Mouse (Mus musculus) lung, embryonic 16.5 days (tissue): ENCODE results near the gene Epha5. TPM values are rescaled to one million over a fixed set of nuclear protein-coding genes. Genes with fewer than 3 reads are reported as not detected.
A peak's percentile ranks its signal among the peaks of the same experiment; 100 is the strongest.

Experiments used
- ATAC-seq: fragments of 200-750 bp; cut with Nextera tagmentation; 2 replicates; pipeline ENCODE4 v1.8.0; 2017; ENCODE audit warnings: low read depth, mild to moderate bottlenecking, moderate library complexity
- H3K27ac ChIP-seq: fragments of 300-500 bp; sonication (generic); 2 replicates; pipeline ENCODE4 v1.5.1; 2014; ENCODE audit warnings: mild to moderate bottlenecking, control low read depth, low read length
- H3K27me3 ChIP-seq: fragments of 300-500 bp; sonication (generic); 2 replicates; pipeline ENCODE4 v1.6.1; 2014; ENCODE audit warnings: low read depth, low read length, mixed read lengths; ENCODE audit not compliant: control insufficient read depth, insufficient read depth
- H3K36me3 ChIP-seq: fragments of 300-500 bp; sonication (generic); 2 replicates; pipeline ENCODE4 v1.6.1; 2014; ENCODE audit warnings: low read length; ENCODE audit not compliant: control insufficient read depth, insufficient read depth
- H3K4me1 ChIP-seq: fragments of 300-500 bp; sonication (generic); replicated peaks from 2 replicates; pipeline ENCODE4 v1.6.1; 2014; ENCODE audit warnings: low read length, mixed read lengths; ENCODE audit not compliant: control insufficient read depth, insufficient read depth
- H3K4me2 ChIP-seq: fragments of 300-500 bp; sonication (generic); 2 replicates; pipeline ENCODE4 v1.6.1; 2014; ENCODE audit warnings: low read depth, low read length, control low read depth
- H3K4me3 ChIP-seq: fragments of 300-500 bp; sonication (generic); 2 replicates; pipeline ENCODE4 v1.5.1; 2014; ENCODE audit warnings: mild to moderate bottlenecking, low read length, control low read depth
- H3K9ac ChIP-seq: fragments of 300-500 bp; sonication (generic); 2 replicates; pipeline ENCODE4 v1.6.1; 2014; ENCODE audit warnings: low read length, control low read depth
- H3K9me3 ChIP-seq: fragments of 300-500 bp; sonication (generic); 2 replicates; pipeline ENCODE4 v1.6.1; 2016; ENCODE audit warnings: low read length; ENCODE audit not compliant: control insufficient read depth
- WGBS: fragments of 180-500 bp; shearing (Covaris S2); extraction: QIAGEN DNeasy Blood & Tissue Kit; methylation state at CpG from one replicate; pipeline ENCODE4 v1.1.7; 2014; 5-methylcytosine and 5-hydroxymethylcytosine counted together
- polyA plus RNA-seq: library from polyadenylated mRNA; unstranded; fragments of >200 nt; fragmentation: Nextera tagmentation; extraction: Ambion mirVana; gene quantifications from 2 replicates; pipeline ENCODE4 v1.2.1, GENCODE M21; 2015

The Epha5 gene
- polyA plus RNA-seq, 1 experiment from 2014 or later: 4.1 TPM

DNA sequence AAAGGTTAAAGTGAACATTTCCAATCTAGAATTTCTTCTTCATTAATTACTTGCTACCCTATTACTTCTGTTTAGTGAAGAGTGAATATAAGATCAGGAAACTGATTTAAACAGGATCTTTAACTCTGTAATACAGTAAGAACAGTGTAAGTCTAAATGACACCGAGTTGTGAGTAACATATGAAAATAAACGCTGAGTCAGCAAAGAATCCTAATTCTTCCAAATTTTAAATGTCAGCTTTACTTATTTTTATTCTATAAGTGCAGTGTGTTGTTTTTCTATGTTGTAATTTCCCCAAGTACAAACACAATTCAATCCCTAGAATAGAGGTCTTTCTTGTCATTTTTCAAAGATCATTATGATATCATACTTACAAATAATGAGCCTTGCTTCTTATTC lies 363.3 kb downstream of the Epha5 start:
- no peak overlapping the region for H3K4me3 ChIP-seq
- 74% methylated on average over 2 of the region's 2 CpGs for WGBS
- no peaks in the 10 kb centered on the region for H3K36me3 ChIP-seq
- H3K27ac ChIP-seq: no peak overlapping the region
- no peaks in the 10 kb centered on the region for H3K9me3 ChIP-seq
- H3K27me3 ChIP-seq: no peaks in the 10 kb centered on the region
- no peak for ATAC-seq
- H3K4me1 ChIP-seq: no peaks in the 10 kb centered on the region
- H3K9ac ChIP-seq: no peak overlapping the region
- H3K4me2 ChIP-seq: no peak overlapping the region

DNA sequence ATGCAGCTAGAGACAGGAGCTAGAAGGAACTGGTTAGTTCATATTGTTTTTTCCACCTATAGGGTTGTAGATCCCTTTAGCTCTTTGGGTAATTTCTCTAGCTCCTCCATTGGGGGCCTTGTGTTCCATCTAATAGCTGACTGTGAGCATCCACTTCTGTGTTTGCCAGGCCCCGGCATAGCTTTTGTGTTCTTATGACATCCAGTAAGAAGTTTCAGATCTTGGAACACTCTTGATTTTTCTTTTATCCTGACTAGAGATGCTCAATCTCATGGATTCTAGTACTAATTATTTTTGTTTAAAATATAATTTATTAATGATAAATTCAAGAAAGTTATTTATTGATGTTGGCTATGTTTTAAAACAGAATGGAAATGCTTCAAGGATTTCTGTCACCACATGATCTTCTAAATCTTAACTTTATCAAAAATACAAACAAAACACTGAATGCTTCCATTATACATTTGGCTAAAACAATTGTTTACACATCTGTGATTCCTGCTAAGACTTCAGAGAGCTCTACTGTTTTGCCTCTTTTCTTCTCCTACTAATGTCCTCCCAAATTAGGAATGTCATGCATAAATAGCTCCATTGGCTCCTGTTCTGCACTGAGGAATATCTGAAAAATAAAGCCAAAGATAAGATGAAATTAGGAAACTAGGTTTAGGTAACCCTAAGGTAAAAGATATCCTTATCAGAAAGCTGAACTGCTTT lies 379.8 kb downstream of the Epha5 start:
- Histone ChIP-seq H3K4me1 (no peaks in the 10 kb centered on the region), H3K9me3 (no peaks in the 10 kb centered on the region), H3K4me3 (no peak overlapping the region), H3K36me3 (no peaks in the 10 kb centered on the region), H3K9ac (no peak overlapping the region), H3K27me3 (no peaks in the 10 kb centered on the region), H3K27ac (no peak overlapping the region), H3K4me2 (no peak overlapping the region)
- WGBS: 68% methylated on average over 1 of the region's 1 CpGs
- ATAC-seq: peak; percentile 60
